Mouse (Mus musculus) urinary bladder, postnatal 14 days (tissue): Measurements from ENCODE around the gene Tlnrd1.

Source experiments
- DNase-seq: peaks from one replicate; pipeline ENCODE4 v3.0.0; 2021; ENCODE audit warnings: low spot score

Tlnrd1 gene

GRCm38 (mm10) chr7:83844807-83845206, 39.3 kb downstream of the Tlnrd1 start:
- DNase-seq = no peak

GRCm38 (mm10) chr7:83842486-83843259, 41.4 kb downstream of the Tlnrd1 start:
- DNase-seq = no peak

DNA sequence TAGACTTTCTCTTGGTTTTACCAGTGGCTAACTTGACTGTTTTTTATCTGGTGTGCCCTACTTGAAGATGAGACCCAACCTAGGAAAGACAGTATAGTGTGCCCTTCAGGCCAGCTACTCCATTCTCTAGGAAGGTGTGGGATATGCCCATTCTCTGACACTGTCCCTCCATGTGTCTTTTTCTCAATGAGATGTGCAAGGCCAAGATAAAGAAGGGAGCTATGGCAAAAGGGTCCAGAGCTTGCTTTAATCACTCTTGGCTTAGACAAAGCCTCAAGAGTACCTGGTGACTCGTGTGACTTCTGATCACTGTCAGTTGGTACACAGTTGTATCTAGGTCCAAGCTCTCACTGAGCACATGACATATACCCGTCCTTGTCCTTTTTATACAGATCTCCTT, 44.0 kb downstream of the Tlnrd1 start:
- no peak for DNase-seq

DNA sequence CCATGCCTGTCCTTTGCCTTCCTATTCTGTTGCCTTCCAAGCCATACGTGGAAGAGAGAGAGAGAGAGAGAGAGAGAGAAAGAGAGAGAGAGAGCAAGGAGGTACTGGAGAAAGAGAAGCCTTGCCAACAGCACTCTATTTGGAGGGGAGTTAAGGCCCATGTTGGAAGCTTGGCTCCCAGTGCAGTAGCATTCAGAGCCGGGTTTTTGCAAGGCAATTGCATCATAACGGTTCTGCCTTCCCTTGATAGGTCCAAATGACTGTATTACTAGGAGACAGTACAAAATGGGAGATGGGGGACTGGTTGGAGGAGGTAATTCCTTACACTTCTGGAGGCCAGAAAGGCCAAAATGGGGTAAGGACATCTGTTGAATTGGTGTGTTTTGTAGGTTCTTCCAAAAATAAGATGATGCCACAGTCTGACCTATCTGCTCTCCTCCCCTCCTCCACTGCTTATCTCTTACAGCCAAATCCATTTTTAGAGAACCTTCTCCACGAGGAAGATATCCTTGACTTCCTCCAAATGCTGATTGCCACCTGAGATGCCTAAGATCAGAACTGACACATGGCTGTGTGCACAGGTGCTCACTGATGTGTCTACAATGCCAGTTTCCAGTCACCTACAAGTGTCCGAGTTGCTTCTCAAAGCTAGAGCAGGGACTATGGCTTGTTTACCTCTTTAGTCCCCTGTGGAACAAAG, 45.4 kb downstream of the Tlnrd1 start:
- no peak for DNase-seq
